Mouse (Mus musculus) myocyte (in vitro differentiated cells): ENCODE measurements at regions not wholly inside any gene's neighbourhood (a gene's known extent, or its start where the extent isn't known, plus 50 kb on each side); places are given as distances from the start of the nearest gene placed in this dataset.

Source experiments
- H3K27me3 ChIP-seq: one replicate; pipeline ENCODE4 v1.6.1; 2011; ENCODE audit not compliant: control insufficient read depth, insufficient read depth, insufficient read length
- H3K36me3 ChIP-seq: one replicate; pipeline ENCODE4 v1.6.1; 2011; ENCODE audit not compliant: control insufficient read depth, insufficient read depth
- H3K4me2 ChIP-seq: one replicate; pipeline ENCODE4 v1.6.1; 2011; ENCODE audit warnings: low read depth, control low read depth
- H3K4me3 ChIP-seq: one replicate; pipeline ENCODE4 v1.5.1; 2011; ENCODE audit warnings: mild to moderate bottlenecking, control low read depth, moderate library complexity
- H3K79me2 ChIP-seq: one replicate; pipeline ENCODE4 v1.6.1; 2011; ENCODE audit not compliant: control insufficient read depth, insufficient read depth
- H3ac ChIP-seq: one replicate; pipeline ENCODE4 v1.6.1; 2011; ENCODE audit not compliant: control insufficient read depth, insufficient read length
- CEBPB ChIP-seq: IDR thresholded peaks from 2 replicates; pipeline ENCODE4 v1.6.1; 2011; ENCODE audit warnings: mild to moderate bottlenecking, moderate library complexity; ENCODE audit not compliant: poor library complexity, insufficient read depth, severe bottlenecking
- E2F4 ChIP-seq: IDR thresholded peaks from one replicate; pipeline ENCODE4 v1.6.1; 2011; ENCODE audit warnings: mild to moderate bottlenecking, control low read depth, moderate library complexity; ENCODE audit not compliant: insufficient read depth
- MAX ChIP-seq: IDR thresholded peaks from one replicate; pipeline ENCODE4 v1.6.1; 2011; ENCODE audit warnings: low read depth, mild to moderate bottlenecking, control low read depth
- MYOD1 ChIP-seq, 3 experiments: IDR thresholded peaks; one replicate each; pipeline ENCODE4 v1.6.1; 2011; ENCODE audit warnings: control low read depth in 2 of 3, low read depth in 2 of 3, mild to moderate bottlenecking in 2 of 3, moderate library complexity in 1 of 3; ENCODE audit not compliant: insufficient read length in 2 of 3, control insufficient read depth in 1 of 3
- MYOG ChIP-seq, 3 experiments: IDR thresholded peaks; one replicate each; pipeline ENCODE4 v1.6.1; 2011; ENCODE audit warnings: control low read depth in 2 of 3, low read depth in 2 of 3, mild to moderate bottlenecking in 2 of 3; ENCODE audit not compliant: insufficient read length in 2 of 3, control insufficient read depth in 1 of 3, insufficient read depth in 1 of 3
- POLR2A ChIP-seq: IDR thresholded peaks from one replicate; pipeline ENCODE4 v1.6.1; 2011; ENCODE audit warnings: low read depth, mild to moderate bottlenecking, control low read depth, moderate library complexity; ENCODE audit not compliant: insufficient read length
- POLR2AphosphoS2 ChIP-seq: IDR thresholded peaks from one replicate; pipeline ENCODE4 v1.6.1; 2011; ENCODE audit warnings: low read depth, control low read depth; ENCODE audit not compliant: insufficient read length
- REST ChIP-seq: IDR thresholded peaks from one replicate; pipeline ENCODE4 v1.6.1; 2011; ENCODE audit warnings: mild to moderate bottlenecking, control low read depth, moderate library complexity; ENCODE audit not compliant: insufficient read depth, insufficient read length
- SRF ChIP-seq: IDR thresholded peaks from one replicate; pipeline ENCODE4 v1.6.1; 2011; ENCODE audit warnings: low read depth; ENCODE audit not compliant: control insufficient read depth, insufficient read length
- TCF12 ChIP-seq: IDR thresholded peaks from one replicate; pipeline ENCODE4 v1.6.1; 2011; ENCODE audit warnings: mild to moderate bottlenecking, control low read depth; ENCODE audit not compliant: poor library complexity, insufficient read depth, severe bottlenecking
- TCF3 ChIP-seq: IDR thresholded peaks from one replicate; pipeline ENCODE4 v1.6.1; 2011; ENCODE audit warnings: low read depth, control low read depth; ENCODE audit not compliant: insufficient read length
- USF1 ChIP-seq: IDR thresholded peaks from one replicate; pipeline ENCODE4 v1.6.1; 2011; ENCODE audit warnings: low read depth, mild to moderate bottlenecking, control low read depth, moderate library complexity

DNA sequence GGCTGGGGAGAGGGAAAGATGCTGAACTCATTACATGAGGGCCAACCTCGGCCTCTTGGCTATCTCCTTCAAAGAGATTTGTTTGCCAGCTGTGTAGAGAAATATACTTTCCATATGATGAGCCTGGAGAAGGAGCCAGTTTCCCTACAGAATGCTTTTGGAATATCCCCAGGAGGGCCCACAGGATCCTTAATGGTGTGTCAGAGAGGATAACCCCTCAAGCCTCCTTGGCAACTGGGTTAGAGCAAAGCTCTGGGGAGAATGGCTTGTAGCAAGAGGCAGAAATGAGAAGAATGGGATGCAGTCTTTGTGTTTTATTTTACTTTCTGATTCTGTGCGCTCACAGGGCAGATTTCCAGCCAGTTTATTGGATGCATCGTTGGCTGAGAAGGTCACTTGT is 353.9 kb downstream of the Dmrt2 start:
- H3K4me2 ChIP-seq: no peak overlapping the region
- no peak overlapping the region for H3ac ChIP-seq
- no peaks in the 10 kb centered on the region for H3K27me3 ChIP-seq
- no peak for TF ChIP-seq TCF3
- no peak for TF ChIP-seq TCF12
- TF ChIP-seq POLR2AphosphoS2: no peak
- no peak for TF ChIP-seq MAX
- TF ChIP-seq POLR2A: no peak
- no peak for TF ChIP-seq USF1
- no peak overlapping the region for H3K4me3 ChIP-seq
- H3K36me3 ChIP-seq: no peaks in the 10 kb centered on the region
- no peaks in the 10 kb centered on the region for H3K79me2 ChIP-seq

DNA sequence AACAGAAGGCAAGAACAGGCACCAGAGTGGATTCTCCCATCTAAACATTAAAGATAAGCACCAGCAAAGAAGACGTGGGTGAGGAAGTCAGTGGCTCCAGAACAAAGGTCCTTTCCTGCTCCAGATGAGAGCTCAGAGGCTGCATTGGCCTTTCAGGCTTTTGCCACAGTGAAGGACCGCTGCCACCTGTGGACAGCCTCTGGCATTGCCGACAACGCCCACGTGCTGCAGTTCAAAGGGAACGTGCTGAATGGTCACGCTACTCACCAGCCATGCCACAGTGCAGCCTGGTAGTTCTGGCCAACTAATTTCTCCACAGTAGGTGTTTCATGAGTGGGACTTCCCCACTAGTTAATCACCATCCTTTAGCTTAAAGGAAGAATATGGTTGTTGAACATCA is 365.1 kb downstream of the Dmrt2 start:
- Histone ChIP-seq H3K4me2 (no peak overlapping the region), H3K27me3 (no peaks in the 10 kb centered on the region), H3ac (no peak overlapping the region), H3K79me2 (no peaks in the 10 kb centered on the region), H3K36me3 (no peaks in the 10 kb centered on the region), H3K4me3 (no peak overlapping the region)
- TF ChIP-seq POLR2A: no peak
- TF ChIP-seq POLR2AphosphoS2: no peak
- no peak for TF ChIP-seq TCF3

DNA sequence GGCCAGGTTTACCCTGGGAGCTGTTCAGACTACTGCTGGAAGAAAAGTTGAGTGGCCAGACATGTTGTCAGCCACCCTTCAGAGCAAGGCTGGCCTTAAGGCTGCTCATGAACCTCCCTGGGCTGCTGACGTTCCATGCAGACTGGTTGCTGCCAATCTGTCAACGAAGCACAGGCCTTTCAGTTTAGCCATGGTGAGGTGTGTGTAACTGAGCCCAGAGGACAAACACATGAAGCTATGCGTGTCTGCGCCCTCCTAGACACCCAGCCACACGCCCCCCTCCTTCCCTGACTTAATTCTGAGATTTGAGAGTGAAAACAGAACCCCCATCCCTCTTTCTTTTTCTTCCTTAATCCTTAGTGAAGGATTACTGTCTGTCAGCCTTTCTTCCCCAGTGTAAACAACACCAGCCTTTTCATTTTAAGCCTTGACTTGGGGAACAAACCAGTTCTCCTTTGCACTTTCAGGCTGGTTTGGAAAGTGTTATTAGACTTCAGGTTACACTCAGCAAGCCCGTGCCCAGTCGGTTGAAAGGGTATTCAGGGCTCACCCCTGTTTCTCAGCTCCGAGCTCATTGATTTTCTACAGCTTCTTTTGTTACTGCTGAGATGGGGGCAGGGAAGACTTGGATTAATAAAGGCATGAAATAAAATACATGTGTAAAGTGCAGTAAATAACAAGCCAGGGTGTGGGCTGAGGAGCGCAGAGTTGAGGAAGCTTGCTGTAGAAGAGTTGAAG is 379.4 kb downstream of the Dmrt2 start:
- Histone ChIP-seq H3K4me2 (no peak overlapping the region), H3K36me3 (no peaks in the 10 kb centered on the region), H3K27me3 (no peaks in the 10 kb centered on the region), H3ac (no peak overlapping the region), H3K79me2 (no peaks in the 10 kb centered on the region), H3K4me3 (no peak overlapping the region)
- TF ChIP-seq MYOD1 (IDR thresholded peaks at IDR 0.05; ENCODE audit: control insufficient read depth in 1 of 3, insufficient read length in 2 of 3, low read depth in 2 of 3) (no peak), SRF (no peak), REST (no peak), POLR2A (no peak), CEBPB (no peak), USF1 (no peak), E2F4 (no peak), TCF3 (no peak), MAX (no peak), MYOG (IDR thresholded peaks at IDR 0.05; ENCODE audit: control insufficient read depth in 1 of 3, insufficient read depth in 1 of 3, insufficient read length in 2 of 3, low read depth in 2 of 3) (no peak), TCF12 (no peak), POLR2AphosphoS2 (no peak)

GRCm38 (mm10) chr19:26059668-26060067 is 387.5 kb downstream of the Dmrt2 start:
- Histone ChIP-seq H3ac (no peak overlapping the region), H3K36me3 (no peaks in the 10 kb centered on the region), H3K4me3 (no peak overlapping the region), H3K4me2 (no peak overlapping the region), H3K27me3 (no peaks in the 10 kb centered on the region), H3K79me2 (no peaks in the 10 kb centered on the region)
- TF ChIP-seq REST: no peak
- TF ChIP-seq SRF: no peak
- TF ChIP-seq USF1: no peak
- no peak for TF ChIP-seq MAX
- TF ChIP-seq MYOG (IDR thresholded peaks at IDR 0.05; ENCODE audit: control insufficient read depth in 1 of 3, insufficient read depth in 1 of 3, insufficient read length in 2 of 3, low read depth in 2 of 3): no peak
- no peak for TF ChIP-seq MYOD1 (IDR thresholded peaks at IDR 0.05; ENCODE audit: control insufficient read depth in 1 of 3, insufficient read length in 2 of 3, low read depth in 2 of 3)
- no peak for TF ChIP-seq E2F4
- no peak for TF ChIP-seq TCF3
- no peak for TF ChIP-seq POLR2AphosphoS2
- TF ChIP-seq POLR2A: no peak

- Histone ChIP-seq H3K27me3 (no peaks in the 10 kb centered on the region), H3K4me2 (no peak overlapping the region), H3ac (no peak overlapping the region), H3K79me2 (no peaks in the 10 kb centered on the region), H3K36me3 (no peaks in the 10 kb centered on the region), H3K4me3 (no peak overlapping the region)
- TF ChIP-seq SRF: no peak
- no peak for TF ChIP-seq POLR2AphosphoS2
- no peak for TF ChIP-seq POLR2A
- no peak for TF ChIP-seq MYOG (IDR thresholded peaks at IDR 0.05; ENCODE audit: control insufficient read depth in 1 of 3, insufficient read depth in 1 of 3, insufficient read length in 2 of 3, low read depth in 2 of 3)
- TF ChIP-seq TCF3: no peak
- TF ChIP-seq CEBPB: no peak
- TF ChIP-seq MAX: no peak
- TF ChIP-seq USF1: no peak
- no peak for TF ChIP-seq E2F4
- no peak for TF ChIP-seq REST
- no peak for TF ChIP-seq MYOD1 (IDR thresholded peaks at IDR 0.05; ENCODE audit: control insufficient read depth in 1 of 3, insufficient read length in 2 of 3, low read depth in 2 of 3)
- TF ChIP-seq TCF12: no peak
Observed at GRCm38 (mm10) chr19:26068553-26068952, 396.3 kb downstream of the Dmrt2 start.
